Mouse (Mus musculus): ENCODE measurements at regions not wholly inside any gene's neighbourhood (a gene's known extent, or its start where the extent isn't known, plus 50 kb on each side); places are given as distances from the start of the nearest gene placed in this dataset.

GRCm38 (mm10) chr1:90268131-90268691 is 64.4 kb downstream of the Ackr3 start:
- TF ChIP-seq CTCF (IDR thresholded peaks at IDR 0.05; ENCODE audit: low read depth, low read length) (no peak), POLR2A (IDR thresholded peaks at IDR 0.05; ENCODE audit: extremely low read depth, insufficient read depth, low read length) (no peak)
- 73% methylated on average over 17 of the region's 17 CpGs for whole genome bisulfite sequencing
- no peak for DNase-seq (ENCODE audit: extremely low read depth, low read depth, low spot score)

GRCm38 (mm10) chr1:90268951-90269350 is 65.2 kb downstream of the Ackr3 start:
- no peak for TF ChIP-seq POLR2A (IDR thresholded peaks at IDR 0.05; ENCODE audit: extremely low read depth, insufficient read depth, low read length)
- Histone ChIP-seq H3K36me3 (ENCODE audit: control insufficient read depth, insufficient read depth, low read length) (no peaks in the 10 kb centered on the region), H3K27me3 (ENCODE audit: control insufficient read depth, insufficient read depth, low read length) (no peaks in the 10 kb centered on the region; the same call in 1 of the 2 replicates), H3K9ac (ENCODE audit: low read depth, low read length) (no peak overlapping the region), H3K4me3 (ENCODE audit: insufficient read depth, low read depth, low read length) (no peak overlapping the region), H3K27ac (replicated peaks; ENCODE audit: insufficient read depth, low read depth, low read length) (no peak overlapping the region), H3K4me1 (ENCODE audit: control insufficient read depth, insufficient read depth, low read length) (no peaks in the 10 kb centered on the region), H3K79me2 (ENCODE audit: control insufficient read depth, insufficient read depth, low read length) (no peaks in the 10 kb centered on the region)
- DNase-seq (ENCODE audit: extremely low read depth, low read depth, low spot score) = no peak
- WGBS = 84% methylated on average over 7 of the region's 7 CpGs

More at GRCm38 (mm10) chr1:90268131-90268691, 64.4 kb downstream of the Ackr3 start:
- H3K27me3 ChIP-seq (ENCODE audit: control insufficient read depth, insufficient read depth, low read length) = no peaks in the 10 kb centered on the region; the same call in 1 of the 2 replicates
- no peaks in the 10 kb centered on the region for H3K4me1 ChIP-seq (ENCODE audit: control insufficient read depth, insufficient read depth, low read length)
- H3K36me3 ChIP-seq (ENCODE audit: control insufficient read depth, insufficient read depth, low read length) = no peaks in the 10 kb centered on the region
- no peak overlapping the region for H3K9ac ChIP-seq (ENCODE audit: low read depth, low read length)
- no peaks in the 10 kb centered on the region for H3K79me2 ChIP-seq (ENCODE audit: control insufficient read depth, insufficient read depth, low read length)
- no peak overlapping the region for H3K4me3 ChIP-seq (ENCODE audit: insufficient read depth, low read depth, low read length)
- H3K27ac ChIP-seq (replicated peaks; ENCODE audit: insufficient read depth, low read depth, low read length) = no peak overlapping the region

DNA sequence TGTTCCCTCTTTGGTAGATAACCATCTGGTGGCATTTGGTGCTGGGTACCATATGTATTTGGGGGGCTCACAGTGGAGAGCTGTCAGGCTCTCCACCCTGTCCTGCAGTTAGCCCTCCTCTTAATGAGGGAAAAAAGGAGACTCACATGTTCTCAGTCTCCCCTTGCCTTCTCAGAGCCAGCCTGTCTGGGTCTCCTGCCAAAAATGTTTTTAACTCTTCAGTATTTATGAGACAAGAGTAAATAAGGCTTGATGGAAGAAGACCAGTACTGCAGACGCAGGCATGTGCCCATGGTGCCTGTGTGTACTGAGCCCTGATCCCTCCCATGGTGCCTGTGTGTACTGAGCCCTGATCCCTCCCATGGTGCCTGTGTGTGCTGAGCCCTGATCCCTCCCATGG is 66.1 kb downstream of the Ackr3 start:
- WGBS = 73% methylated on average over 1 of the region's 1 CpGs
- H3K27ac ChIP-seq (replicated peaks; ENCODE audit: insufficient read depth, low read depth, low read length) = no peak overlapping the region
- no peak for DNase-seq (ENCODE audit: extremely low read depth, low read depth, low spot score)
- H3K4me3 ChIP-seq (ENCODE audit: insufficient read depth, low read depth, low read length) = no peak overlapping the region
- TF ChIP-seq POLR2A (IDR thresholded peaks at IDR 0.05; ENCODE audit: extremely low read depth, insufficient read depth, low read length) = no peak
- no peak for TF ChIP-seq CTCF (IDR thresholded peaks at IDR 0.05; ENCODE audit: low read depth, low read length)
- no peaks in the 10 kb centered on the region for H3K79me2 ChIP-seq (ENCODE audit: control insufficient read depth, insufficient read depth, low read length)
- H3K36me3 ChIP-seq (ENCODE audit: control insufficient read depth, insufficient read depth, low read length) = no peaks in the 10 kb centered on the region
- no peak overlapping the region for H3K9ac ChIP-seq (ENCODE audit: low read depth, low read length)
- H3K27me3 ChIP-seq (ENCODE audit: control insufficient read depth, insufficient read depth, low read length) = no peaks in the 10 kb centered on the region; the same call in 1 of the 2 replicates
- H3K4me1 ChIP-seq (ENCODE audit: control insufficient read depth, insufficient read depth, low read length) = no peaks in the 10 kb centered on the region

DNA sequence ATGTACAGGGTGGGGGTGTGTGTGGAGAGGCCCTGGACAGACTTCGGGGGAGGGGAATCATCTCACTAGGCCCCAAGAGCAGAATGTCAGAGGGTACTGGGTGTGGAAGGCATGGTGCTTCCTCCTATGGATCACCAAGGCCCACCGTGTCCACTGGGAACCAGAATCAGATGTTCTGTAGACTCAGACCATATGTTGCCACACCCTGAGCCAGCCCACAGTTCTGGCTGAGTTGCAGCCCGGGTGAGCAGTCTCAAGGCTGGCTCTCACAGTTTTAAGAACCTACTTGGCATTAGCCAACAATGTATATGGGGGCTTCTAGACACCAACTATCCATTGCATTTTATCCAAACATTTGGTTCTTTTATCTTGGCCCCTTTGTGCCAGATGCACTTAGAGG is 67.5 kb downstream of the Ackr3 start:
- WGBS = 84% methylated on average over 3 of the region's 3 CpGs
- no peaks in the 10 kb centered on the region for H3K79me2 ChIP-seq (ENCODE audit: control insufficient read depth, insufficient read depth, low read length)
- TF ChIP-seq CTCF (IDR thresholded peaks at IDR 0.05; ENCODE audit: low read depth, low read length) = no peak
- TF ChIP-seq POLR2A (IDR thresholded peaks at IDR 0.05; ENCODE audit: extremely low read depth, insufficient read depth, low read length) = no peak
- DNase-seq (ENCODE audit: extremely low read depth, low read depth, low spot score) = no peak
- no peaks in the 10 kb centered on the region; the same call in 1 of the 2 replicates for H3K27me3 ChIP-seq (ENCODE audit: control insufficient read depth, insufficient read depth, low read length)
- no peaks in the 10 kb centered on the region for H3K4me1 ChIP-seq (ENCODE audit: control insufficient read depth, insufficient read depth, low read length)
- no peak overlapping the region for H3K9ac ChIP-seq (ENCODE audit: low read depth, low read length)
- no peaks in the 10 kb centered on the region for H3K36me3 ChIP-seq (ENCODE audit: control insufficient read depth, insufficient read depth, low read length)
- H3K27ac ChIP-seq (replicated peaks; ENCODE audit: insufficient read depth, low read depth, low read length) = no peak overlapping the region
- no peak overlapping the region for H3K4me3 ChIP-seq (ENCODE audit: insufficient read depth, low read depth, low read length)

DNA sequence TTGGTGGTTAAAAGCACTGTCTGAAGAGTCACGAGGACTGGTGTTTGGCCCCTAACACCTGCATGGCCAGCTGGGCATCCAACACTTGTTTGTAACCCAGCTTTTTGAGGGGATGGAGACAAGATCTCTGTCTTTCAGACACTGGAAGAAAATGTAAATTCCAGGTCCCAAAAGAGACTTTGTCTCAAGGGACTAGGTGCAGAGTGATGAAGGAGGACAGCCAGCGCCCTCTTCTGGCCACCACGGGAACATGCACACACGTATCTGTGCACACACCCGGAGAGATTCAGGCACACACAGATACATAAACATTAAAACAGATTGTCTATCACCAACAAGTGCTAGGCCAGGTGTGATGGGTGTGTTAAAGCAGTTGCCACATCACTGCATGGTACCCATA is 68.6 kb downstream of the Ackr3 start:
- Histone ChIP-seq H3K4me1 (ENCODE audit: control insufficient read depth, insufficient read depth, low read length) (no peaks in the 10 kb centered on the region), H3K27me3 (ENCODE audit: control insufficient read depth, insufficient read depth, low read length) (no peaks in the 10 kb centered on the region; the same call in 1 of the 2 replicates), H3K79me2 (ENCODE audit: control insufficient read depth, insufficient read depth, low read length) (no peaks in the 10 kb centered on the region), H3K9ac (ENCODE audit: low read depth, low read length) (no peak overlapping the region), H3K27ac (replicated peaks; ENCODE audit: insufficient read depth, low read depth, low read length) (no peak overlapping the region), H3K4me3 (ENCODE audit: insufficient read depth, low read depth, low read length) (no peak overlapping the region), H3K36me3 (ENCODE audit: control insufficient read depth, insufficient read depth, low read length) (no peaks in the 10 kb centered on the region)
- WGBS = 95% methylated on average over 5 of the region's 5 CpGs
- TF ChIP-seq CTCF (IDR thresholded peaks at IDR 0.05; ENCODE audit: low read depth, low read length) (peak; percentile 33), POLR2A (IDR thresholded peaks at IDR 0.05; ENCODE audit: extremely low read depth, insufficient read depth, low read length) (no peak)
- DNase-seq (ENCODE audit: extremely low read depth, low read depth, low spot score) = no peak

- Histone ChIP-seq H3K27me3 (ENCODE audit: control insufficient read depth, insufficient read depth, low read length) (no peaks in the 10 kb centered on the region; the same call in 1 of the 2 replicates), H3K79me2 (ENCODE audit: control insufficient read depth, insufficient read depth, low read length) (no peaks in the 10 kb centered on the region), H3K4me1 (ENCODE audit: control insufficient read depth, insufficient read depth, low read length) (no peaks in the 10 kb centered on the region), H3K4me3 (ENCODE audit: insufficient read depth, low read depth, low read length) (no peak overlapping the region), H3K9ac (ENCODE audit: low read depth, low read length) (no peak overlapping the region), H3K36me3 (ENCODE audit: control insufficient read depth, insufficient read depth, low read length) (no peaks in the 10 kb centered on the region), H3K27ac (replicated peaks; ENCODE audit: insufficient read depth, low read depth, low read length) (no peak overlapping the region)
- TF ChIP-seq CTCF (IDR thresholded peaks at IDR 0.05; ENCODE audit: low read depth, low read length) = no peak
- TF ChIP-seq POLR2A (IDR thresholded peaks at IDR 0.05; ENCODE audit: extremely low read depth, insufficient read depth, low read length) = no peak
- no peak for DNase-seq (ENCODE audit: extremely low read depth, low read depth, low spot score)
- WGBS = 86% methylated on average over 19 of the region's 19 CpGs
Observed at GRCm38 (mm10) chr1:90272830-90273628, 69.2 kb downstream of the Ackr3 start.

All from liver, adult 2 months (tissue).